Mouse (Mus musculus): ENCODE measurements around the gene Caap1.

Gene Caap1

GRCm38 (mm10) chr4:94476749-94477399 lies 79.7 kb downstream of the Caap1 start:
- no peak for DNase-seq

DNA sequence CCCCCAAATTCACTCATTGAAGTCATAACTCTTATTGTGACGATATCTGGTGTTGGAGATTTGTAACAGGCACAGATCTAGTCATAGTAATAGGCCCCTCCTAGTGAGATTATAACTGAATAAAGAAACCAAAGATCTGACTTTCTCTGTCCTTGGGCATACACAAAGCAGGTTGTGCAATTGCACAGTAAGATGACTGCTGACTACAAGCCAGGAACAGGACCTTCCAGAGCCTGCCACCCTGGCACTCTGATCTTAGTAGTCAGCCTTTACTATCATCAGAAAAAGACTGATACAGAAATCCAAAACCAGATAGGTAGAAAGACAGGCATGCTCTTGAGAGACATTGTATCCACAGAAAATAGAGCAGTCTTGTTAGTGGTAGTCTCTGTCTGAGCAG lies 83.3 kb downstream of the Caap1 start:
- DNase-seq = no peak

DNA sequence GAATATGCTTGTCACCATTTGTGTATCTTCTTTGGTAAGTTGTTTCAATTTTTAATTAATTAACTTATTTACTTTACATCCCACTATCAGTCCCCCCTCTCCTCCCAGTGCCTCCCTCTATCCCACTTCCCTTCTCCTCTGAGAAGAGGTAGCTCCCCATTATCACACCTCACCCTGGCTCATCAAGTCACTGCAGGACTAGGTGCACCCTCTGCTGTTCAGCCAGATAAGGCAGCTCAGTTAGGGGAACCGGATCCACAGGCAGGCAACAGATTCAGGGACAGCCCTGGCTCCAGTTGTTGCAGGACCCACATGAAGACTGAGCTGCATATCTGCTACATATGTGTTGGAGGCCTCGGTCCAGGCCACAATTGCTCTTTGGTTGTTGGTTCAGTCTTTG lies 97.2 kb downstream of the Caap1 start:
- DNase-seq = no peak

- no peak for DNase-seq
Measured at GRCm38 (mm10) chr4:94454857-94455256, 101.7 kb downstream of the Caap1 start.
